Mouse (Mus musculus) v-Abl transformed pro-B cells (cell line): ENCODE data around the gene Eps8l1.
"Not testable (repeated sequence)": the region's sequence is repeated elsewhere in the genome, so short reads cannot be mapped to it uniquely, and the experiment has no call there.

Experiments
- in situ Hi-C, 2 experiments: fragments of 400-800 bp; cut with MboI; formaldehyde crosslinking; loops; one replicate each; pipeline ENCODE4 v1.15.1; 2025; ENCODE audit not compliant: unreplicated experiment in 2 of 2

Gene Eps8l1

DNA sequence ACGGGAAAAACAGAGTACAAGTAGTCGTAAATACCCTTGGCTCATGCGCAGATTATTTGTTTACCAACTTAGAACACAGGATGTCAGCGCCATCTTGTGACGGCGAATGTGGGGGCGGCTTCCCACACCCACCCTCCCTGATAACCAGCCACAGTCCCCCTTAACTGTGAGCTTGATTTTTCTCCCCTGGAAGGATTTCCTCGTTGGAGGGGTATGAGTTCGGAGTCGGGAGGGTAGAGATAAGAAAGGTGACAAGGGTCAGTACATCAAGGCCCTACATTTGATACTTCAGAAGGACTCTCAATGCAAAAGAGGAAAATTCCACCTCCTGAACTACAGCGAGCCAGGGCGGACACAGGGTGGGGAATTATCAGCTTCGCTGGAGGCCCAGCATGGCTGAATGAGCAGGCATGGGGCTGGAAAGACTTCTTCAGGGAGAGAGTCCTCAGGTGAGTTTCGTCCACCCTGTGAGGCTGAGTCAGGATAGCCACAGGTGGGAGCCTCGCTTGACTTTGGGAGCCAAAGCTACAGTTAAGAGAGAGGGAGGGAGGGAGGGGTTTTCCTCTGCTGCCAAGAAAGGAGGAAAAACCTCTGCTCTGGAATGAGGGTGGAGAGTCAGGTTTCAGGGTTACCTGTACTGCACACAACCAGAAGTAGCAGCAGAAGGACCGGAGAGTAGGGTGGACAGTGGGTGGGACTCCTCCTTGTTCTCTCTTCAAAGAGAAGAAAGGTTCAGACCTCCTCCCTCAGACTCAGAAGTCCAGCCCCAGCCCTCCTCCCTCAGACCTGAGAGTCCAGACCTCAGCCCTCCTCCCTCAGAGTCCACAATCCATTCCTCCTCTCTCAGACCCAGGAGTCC lies at the start of gene Eps8l1:
Gene Eps8l1 (plus strand): TSS at position 99 of the 859 bp plus-strand sequence.
- in situ Hi-C loops, result no loop called here

DNA sequence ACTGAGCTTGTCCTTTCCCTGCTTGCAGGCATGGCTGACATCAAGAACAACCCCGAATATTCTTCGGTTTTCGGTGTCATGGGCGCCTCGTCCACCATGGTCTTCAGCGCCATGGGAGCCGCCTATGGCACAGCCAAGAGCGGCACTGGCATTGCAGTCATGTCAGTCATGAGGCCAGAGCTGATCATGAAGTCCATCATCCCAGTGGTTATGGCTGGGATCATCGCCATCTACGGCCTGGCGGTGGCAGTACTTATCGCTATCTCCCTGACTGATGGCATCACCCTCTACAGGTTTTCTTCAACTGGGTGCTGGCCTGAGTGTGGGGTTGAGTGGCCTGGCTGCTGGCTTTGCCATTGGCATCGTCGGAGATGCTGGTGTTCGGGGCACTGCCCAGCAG lies 48.1 kb upstream of the Eps8l1 start:
- in situ Hi-C loops, result not testable (repeated sequence)

DNA sequence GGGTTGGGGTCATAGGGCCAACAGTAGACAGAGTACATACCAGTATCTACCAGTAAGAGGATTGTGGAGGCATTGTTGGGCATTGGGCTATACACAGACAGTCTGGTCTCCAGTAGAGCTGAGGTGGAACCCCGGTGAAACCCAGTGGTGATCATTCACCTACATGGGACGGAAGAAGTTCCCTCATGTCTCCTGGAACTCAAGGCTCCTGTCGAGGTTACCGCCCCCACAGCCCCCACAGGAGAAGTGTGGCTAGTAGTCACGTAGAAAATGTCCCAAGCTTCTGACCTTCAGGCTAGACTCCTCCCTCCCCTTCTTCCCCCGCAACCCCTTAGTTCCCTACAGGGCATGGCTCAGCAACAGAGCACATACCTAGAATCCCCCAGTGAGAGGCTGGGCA lies 40.8 kb upstream of the Eps8l1 start:
- in situ Hi-C loops, result no loop called here

DNA sequence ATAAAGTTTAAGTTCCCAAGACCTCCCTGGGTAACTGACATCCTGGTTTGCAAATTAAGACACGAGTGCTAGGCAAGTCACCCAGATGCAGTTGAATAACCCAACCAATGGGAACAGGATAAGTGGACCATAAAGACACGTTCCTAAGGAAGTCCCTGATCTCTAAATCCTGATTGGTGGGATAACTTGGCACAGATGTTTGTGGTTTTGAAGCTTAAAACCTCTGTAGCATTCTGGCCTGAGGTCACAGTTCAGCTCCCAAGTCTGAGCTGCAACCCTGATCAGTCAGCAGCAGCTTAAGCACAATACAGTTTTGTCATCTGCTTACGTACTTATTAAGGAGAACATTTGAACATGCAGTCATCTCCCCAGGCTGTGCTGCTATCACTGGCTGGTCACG lies 40.2 kb upstream of the Eps8l1 start:
- in situ Hi-C loops, result no loop called here

DNA sequence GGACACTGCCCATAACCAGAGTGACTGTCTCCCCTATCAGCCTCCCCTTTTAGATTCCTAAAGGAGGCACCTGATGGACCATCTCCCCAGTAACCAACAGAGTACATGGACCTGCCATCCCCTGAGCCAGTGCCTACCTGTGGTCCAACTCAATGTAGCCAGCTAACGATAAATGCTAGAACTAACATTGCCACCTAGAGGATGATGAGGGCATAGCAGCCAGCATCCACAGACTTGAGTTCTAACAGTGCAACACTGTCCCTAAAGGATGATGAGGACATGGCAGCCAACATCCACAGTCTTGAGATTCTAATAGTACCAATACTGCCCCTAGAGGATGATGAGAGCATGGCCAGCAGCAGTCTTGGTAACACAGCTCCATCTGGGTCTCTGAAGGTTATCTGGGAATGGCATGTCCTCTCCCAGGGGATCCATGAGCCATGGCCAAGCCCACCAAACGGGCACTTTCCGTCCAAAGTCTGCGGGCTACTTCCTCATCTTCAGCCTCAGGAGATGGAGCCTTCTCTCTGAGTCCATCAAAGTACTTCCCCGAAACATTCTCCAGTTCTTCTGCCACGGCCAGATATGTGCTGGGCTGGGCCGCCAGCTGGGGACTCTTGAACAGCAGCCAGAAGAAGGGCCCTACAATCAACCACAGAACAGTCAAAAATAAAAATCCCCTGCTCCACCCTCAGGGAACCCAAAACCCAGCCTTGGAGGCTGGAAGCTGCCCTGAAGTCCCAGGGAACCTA lies 33.1 kb upstream of the Eps8l1 start:
- in situ Hi-C loops, result loop anchor here (5.0 to 25.0 kb wide), 6 partner anchors 130 to 1140 kb away; partner anchors contain the start of genes Mboat7 (in 1 of the 2), Myadm (in 1 of the 2), Prkcg (in 1 of the 2) and Tmc4 (in 1 of the 2)

DNA sequence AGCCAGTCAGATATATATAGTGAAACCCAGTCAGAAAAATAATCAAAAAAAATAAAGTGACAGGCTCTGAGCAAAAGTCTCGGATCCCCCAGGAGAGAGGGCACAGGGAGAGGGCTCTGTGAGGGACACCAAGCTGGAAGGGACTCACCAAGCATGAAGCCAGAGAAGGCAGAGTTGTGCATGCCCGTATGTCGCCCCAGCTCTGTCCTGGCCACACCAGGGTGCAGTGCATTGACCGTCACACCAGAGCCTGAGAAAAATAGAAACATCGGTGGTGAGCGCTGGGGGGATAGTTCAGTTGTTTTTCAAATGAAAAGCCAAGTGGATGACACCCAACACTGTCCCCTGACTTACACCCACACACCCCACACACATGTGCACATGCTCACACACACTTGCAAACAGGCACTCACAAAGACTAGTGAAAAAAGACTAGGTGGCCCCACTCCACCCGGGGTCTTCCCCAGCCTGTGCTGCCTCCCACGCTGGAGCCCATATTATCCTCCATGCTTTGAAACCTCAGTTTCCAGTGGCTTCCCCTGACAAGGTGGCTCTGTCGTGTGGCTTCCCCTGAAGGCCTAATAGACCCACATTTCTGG lies 30.1 kb upstream of the Eps8l1 start:
- in situ Hi-C loops, result loop anchor here (5.0 to 25.0 kb wide), 4 partner anchors 97 to 1143 kb away; partner anchors contain the start of genes Mboat7 (in 1 of the 2), Myadm (in 1 of the 2), Prkcg (in 1 of the 2) and Tmc4 (in 1 of the 2)

DNA sequence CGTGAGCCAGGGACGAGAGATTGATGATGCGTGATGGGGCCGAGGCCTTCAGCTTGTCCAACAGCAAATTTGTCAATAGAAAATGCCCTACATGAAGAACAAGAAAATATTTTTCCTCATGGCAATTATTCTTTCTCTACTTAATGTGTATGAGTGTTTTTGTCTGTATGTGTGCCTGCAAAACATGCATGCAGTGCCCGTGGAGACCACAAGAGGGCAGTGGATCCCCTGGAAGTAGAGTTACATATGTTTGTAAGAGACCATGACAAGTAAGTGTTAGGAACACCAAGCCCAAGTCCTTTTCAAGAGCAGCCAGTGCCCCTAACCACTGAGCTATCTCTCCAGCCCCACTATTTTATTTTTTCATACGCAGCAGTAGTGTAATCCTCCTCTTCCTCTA lies 28.9 kb upstream of the Eps8l1 start:
- in situ Hi-C loops, result loop anchor here (5.0 to 25.0 kb wide), 4 partner anchors 96 to 1144 kb away; partner anchors contain the start of genes Mboat7 (in 1 of the 2), Myadm (in 1 of the 2), Prkcg (in 1 of the 2) and Tmc4 (in 1 of the 2)

DNA sequence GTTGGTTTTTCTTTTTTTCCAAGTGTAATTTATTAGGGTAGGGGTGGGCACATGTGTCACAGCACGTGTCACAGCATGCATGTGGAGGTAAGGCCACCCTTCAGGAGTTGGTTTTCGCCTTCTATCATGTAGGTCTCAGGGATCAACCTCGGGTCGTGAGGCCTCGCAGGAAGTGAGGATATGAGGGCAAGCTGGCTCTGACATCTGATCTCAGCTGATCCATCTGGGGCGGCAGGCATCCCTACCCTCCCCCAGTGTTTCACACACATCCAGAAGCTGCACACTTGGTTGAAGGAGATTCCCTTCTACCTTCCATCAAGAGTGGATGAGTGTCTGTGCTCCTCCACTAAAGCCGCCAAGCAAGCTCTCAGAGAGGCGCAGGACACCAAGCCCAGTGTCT lies 28.4 kb upstream of the Eps8l1 start:
- in situ Hi-C loops, result loop anchor here (5.0 to 25.0 kb wide), 4 partner anchors 95 to 1145 kb away; partner anchors contain the start of genes Mboat7 (in 1 of the 2), Myadm (in 1 of the 2), Prkcg (in 1 of the 2) and Tmc4 (in 1 of the 2)

DNA sequence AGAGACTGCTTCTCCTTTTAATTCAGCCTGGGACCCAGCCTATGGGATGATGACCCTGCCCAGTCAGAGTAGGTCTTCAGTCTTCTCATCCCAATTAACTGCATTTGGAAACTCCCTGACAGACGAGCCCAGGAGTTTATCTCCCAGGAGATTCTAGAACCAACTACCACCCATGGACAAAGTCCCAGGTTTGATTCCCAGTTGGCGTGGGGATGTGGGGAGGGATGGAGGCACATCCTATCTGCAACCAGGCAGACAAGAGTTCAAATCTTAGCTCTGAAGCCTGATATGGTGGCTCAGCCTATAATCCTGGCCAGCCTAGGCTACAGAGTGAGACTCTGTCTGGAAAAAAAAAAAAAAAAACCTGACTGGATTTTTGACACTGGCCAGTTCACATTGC lies 22.8 kb upstream of the Eps8l1 start:
- in situ Hi-C loops, result loop anchor here (5.0 to 25.0 kb wide), 4 partner anchors 75 to 1150 kb away; partner anchors contain the start of genes Mboat7 (in 1 of the 2), Myadm (in 1 of the 2), Prkcg (in 1 of the 2) and Tmc4 (in 1 of the 2)

DNA sequence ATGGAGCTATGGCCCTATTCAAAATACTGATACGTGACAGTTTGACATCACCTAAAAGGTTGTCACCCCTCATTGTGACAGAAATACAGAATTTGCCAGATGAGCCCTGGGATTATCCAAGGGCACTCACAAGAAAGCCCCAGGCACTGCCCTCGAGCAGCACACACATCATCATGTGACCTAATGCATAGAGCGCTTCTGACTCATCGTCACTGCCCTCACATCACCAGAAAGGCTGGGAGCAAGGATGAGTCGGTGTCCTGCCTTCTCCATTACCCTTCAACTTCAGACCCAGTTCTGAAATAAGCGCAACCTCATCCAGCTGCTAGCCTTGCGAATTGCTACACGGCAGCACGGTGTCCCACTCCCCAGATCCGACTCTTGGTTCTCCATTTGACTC lies 19.9 kb upstream of the Eps8l1 start:
- in situ Hi-C loops, result loop anchor here in 1 of 2 experiments (10.0 to 25.0 kb wide), 3 partner anchors 753 to 1153 kb away; partner anchors contain the start of genes Mboat7, Myadm, Ndufa3 and Oscar

DNA sequence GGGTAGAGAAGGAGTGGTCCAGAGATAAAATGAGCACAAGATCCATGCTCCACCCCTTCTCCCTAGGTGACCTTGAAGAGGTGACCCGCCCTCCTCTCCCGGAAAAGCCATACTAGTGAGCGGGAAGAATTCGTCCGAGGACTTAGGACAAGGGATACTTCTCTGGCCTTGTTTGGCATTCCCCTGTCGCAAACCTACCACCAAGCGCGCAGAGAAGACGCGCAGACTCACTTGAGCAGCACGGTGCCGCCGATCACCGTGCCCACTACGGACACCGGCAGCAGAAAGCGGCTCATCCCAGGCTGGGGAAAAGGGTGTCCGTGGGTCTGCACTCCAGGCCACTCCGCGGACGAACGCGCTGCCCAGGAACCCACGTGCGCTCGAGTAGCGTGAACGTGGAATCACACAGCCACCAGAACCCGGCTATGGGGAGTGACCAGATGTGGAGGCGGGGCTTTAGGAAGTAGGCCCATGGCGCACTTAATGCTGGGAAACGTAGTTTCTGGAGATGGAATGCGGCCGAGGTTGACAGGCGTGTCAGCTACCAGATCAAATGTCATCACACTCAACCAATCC lies 15.2 kb upstream of the Eps8l1 start, which contains the start of gene Rdh13:
Gene Rdh13 (minus strand): TSS at position 434 of the 576 bp plus-strand sequence.
- in situ Hi-C loops, result loop anchor here in 1 of 2 experiments (10.0 to 25.0 kb wide), 3 partner anchors 758 to 1158 kb away; partner anchors contain the start of genes Mboat7, Myadm, Ndufa3 and Oscar

DNA sequence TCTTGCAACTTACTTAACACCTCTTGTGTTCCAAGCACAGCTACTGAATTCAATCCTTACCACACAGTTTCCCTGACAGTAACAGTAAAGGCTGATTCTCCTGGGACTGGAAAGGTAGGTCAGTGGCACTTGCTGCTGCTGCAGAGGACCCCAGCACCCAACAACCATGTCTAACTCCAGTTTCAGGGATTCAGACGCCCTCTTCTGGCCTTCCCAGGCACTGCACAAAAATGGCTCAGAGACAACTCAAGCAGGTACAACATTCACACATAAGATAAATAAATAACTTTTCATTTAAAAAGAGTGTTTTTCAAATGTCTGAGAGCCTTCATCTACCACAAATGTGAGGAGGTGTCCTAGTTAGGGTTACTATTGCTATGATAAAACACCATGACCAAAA lies 13.3 kb upstream of the Eps8l1 start:
- in situ Hi-C loops, result loop anchor here in 1 of 2 experiments (10.0 to 25.0 kb wide), 3 partner anchors 760 to 1160 kb away; partner anchors contain the start of genes Mboat7, Myadm, Ndufa3 and Oscar

DNA sequence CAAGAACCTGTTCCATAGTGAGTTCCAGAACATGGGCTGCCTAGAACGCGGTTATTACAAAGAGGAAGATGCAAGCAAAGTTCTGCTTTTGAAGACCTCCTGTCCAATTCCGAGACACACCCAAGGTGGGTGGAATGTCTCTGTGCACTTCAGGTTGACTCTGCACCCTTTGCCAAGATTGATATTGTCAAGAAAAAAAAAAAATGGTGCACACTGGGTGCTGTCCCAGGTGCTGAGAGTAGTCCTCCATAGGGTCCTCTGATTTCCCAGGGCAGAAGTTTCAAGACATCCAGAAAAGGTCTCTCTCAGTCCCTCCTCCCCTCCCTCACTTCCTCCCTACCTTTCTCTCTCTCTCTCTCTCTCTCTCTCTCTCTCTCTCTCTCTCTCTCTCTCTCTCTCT lies 12.0 kb upstream of the Eps8l1 start:
- in situ Hi-C loops, result loop anchor here in 1 of 2 experiments (10.0 to 25.0 kb wide), 3 partner anchors 761 to 1161 kb away; partner anchors contain the start of genes Mboat7, Myadm, Ndufa3 and Oscar

DNA sequence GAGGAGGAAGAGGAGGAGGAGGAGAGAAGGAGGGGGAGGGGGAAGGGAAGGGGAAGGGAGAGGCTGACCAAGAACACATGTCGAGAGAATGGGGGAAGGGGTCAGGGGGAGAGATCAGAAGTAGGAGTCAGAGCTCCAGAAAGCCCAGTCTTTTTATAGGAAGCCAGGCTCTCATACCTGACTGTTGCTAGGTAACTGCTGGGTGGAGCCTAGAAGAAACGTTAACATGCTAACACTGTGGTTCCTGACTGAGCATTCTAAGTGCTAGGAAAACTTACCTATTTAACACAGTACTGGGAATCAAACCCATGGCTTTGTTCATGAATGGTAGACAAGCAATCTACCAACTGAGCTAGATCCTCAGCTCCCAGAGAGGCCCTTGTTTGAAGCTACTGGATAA lies 11.3 kb upstream of the Eps8l1 start:
- in situ Hi-C loops, result loop anchor here in 1 of 2 experiments (10.0 to 25.0 kb wide), 3 partner anchors 762 to 1162 kb away; partner anchors contain the start of genes Mboat7, Myadm, Ndufa3 and Oscar

DNA sequence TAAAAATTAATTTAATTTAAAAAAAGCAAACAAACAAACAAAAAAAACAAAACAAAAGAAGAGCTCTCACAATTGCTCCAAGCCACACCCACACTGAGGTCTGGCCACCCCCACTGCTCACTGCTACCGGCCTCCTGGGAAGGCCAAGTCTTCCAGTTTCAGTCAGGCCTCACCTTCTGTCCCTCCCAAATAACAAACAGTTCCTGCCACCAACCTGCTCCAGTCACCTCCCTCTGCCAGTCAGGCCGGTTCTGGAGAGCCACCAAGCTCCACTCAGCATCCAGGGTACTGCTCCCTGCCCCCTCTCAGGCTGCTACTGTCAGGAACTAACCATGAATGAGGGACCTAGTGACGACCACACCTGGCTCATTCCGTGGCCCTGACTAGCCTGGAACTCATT lies 7.8 kb upstream of the Eps8l1 start:
- in situ Hi-C loops, result no loop called here

DNA sequence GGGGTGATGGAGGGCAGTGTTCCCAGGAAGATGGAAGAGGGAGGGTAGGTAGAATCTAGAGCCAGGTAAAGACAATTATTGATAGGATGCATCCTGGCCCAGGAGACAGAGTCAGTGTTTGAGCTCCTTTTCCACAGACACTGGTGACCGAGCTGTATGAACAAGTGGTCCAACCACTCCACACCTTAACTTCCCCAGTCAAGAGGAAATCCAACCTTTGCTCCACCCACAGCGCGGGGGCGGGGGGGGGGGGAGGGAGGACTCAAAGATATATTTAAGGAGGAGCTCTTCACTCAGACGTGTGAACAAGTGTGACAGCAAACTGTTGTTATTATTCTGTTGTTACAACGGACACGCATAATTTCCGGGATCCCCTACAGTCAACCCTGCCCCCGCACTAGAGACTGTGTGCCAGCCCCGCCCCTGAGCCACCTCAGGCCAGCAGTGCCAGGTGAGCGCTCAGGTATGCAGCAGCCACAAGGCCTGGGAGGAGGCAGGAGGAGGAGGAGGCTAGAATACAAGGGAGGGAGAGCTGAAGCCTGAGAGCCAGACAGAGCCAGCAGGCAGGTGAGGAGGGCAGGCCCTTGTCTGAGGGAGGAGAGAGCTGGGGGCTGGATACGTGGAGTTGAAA lies 3.8 kb downstream of the Eps8l1 start:
- in situ Hi-C loops, result no loop called here

DNA sequence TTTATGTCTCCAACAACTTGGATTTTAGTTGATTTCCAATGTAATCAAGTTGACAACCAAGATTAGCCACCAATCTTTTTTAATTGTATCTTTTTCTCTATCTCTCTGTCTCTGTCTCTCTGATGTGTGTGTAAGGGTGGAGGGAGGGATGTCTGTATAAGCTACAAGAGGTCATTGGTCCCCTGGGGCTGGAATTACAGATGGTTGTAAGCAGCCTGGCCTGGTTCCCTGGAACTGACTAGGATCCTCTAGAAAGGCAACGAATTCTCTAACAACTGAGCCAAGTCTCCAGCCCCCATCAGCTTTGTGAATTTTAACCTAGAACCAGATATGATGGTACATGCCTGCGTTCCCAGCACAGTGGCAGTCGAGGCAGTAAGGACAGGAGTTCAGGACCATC lies 7.3 kb downstream of the Eps8l1 start:
- in situ Hi-C loops, result no loop called here

DNA sequence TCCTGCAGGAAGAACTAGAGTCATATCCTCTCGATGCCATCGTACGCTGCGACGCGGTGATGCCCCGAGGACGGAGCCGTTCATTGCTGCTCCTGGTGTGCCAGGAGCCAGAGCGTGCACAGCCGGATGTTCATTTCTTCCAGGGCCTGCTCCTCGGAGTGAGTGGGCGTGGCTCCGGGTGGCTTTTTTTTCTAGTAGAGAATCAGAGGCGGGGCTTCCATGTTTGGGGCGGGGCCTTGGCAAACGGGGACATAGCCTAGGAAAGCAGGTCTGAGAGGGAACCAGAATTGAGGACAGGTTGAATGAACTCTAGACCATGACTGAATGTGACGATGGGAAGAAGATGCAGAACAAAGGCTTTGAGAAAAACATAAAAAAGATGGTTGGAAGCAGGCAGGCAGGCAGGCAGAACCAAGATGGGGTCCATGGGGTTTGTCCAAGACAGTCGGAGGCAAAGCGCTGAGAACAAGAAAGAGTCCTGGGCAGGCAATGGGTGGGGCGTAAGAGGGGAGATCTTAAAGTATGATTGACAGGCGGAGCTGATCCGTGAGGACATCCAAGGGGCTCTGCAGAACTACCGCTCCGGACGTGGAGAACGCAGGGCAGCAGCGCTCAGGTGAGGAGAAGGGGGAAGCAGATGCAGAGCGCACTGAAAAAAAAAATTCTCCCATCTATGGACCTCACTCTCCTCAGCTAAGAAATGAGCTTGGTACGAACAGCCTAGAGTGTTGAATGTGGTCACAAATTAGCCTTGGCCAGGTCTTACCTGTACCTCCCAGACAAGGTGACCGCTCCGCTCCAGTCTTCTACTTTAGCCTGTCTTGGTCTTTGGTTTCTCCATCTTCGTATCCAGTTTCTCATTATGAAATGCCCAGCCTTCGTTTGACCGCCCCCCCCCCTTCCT lies 10.1 kb downstream of the Eps8l1 start:
- in situ Hi-C loops, result no loop called here
